In the genomic region with DNA sequence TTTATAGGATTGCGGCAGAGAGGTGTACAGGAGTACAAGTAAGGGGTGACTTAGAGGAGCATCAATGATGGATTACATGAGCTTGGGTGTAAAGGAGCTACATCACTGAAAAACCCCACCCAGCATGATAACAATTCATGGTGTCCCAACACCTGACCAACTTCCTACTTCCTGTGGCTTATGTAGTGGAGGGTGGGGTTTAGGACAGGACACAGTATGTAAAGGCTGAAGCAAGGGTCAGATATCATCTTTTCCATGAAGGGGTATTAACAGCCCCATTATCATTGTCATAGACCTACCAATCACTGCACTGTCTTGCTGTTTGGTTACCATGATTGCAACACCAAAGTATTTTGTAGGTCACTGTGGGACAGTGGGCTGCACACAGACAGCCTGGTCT, we compare ENCODE assay signal across 27 mouse cellular contexts.
"Had no signal": no experiment of that assay in that cellular context is flagged by ENCODE, and none has a peak within 500 bp of the region (broad histone marks: within the 10 kb centered on the region; RNA-seq: fewer than 3 reads in every experiment).

No protein-coding gene starts in this region.

- DNase-seq: cerebellum, adult 18-20 months; cerebellum, adult 2 months; cerebellum, adult 8-10 months; cerebellum, adult 9-10 months; cerebellum, adult 9-11 months; cerebellum, postnatal 10 days; cerebellum, postnatal 14 days; cerebellum, postnatal 25 days; cerebellum, postnatal 36 days; embryo, embryonic 11 days; forebrain, postnatal 0 days; gastrocnemius, adult 2 months; gastrocnemius, postnatal 10 days; gastrocnemius, postnatal 14 days; gastrocnemius, postnatal 25 days; gastrocnemius, postnatal 36 days had no signal

- H3K4me1 ChIP-seq: embryonic facial prominence, embryonic 10.5 days; embryonic facial prominence, embryonic 12.5 days; embryonic facial prominence, embryonic 13.5 days; embryonic facial prominence, embryonic 15.5 days; forebrain, embryonic 10.5 days; forebrain, embryonic 12.5 days; forebrain, embryonic 13.5 days; forebrain, embryonic 15.5 days had no signal

- H3K27me3 ChIP-seq: embryonic facial prominence, embryonic 12.5 days; embryonic facial prominence, embryonic 13.5 days; embryonic facial prominence, embryonic 15.5 days; forebrain, embryonic 12.5 days; forebrain, embryonic 13.5 days; forebrain, embryonic 15.5 days had no signal

- ATAC-seq: forebrain, embryonic 13.5 days; forebrain, embryonic 14.5 days; forebrain, embryonic 15.5 days; forebrain, embryonic 16.5 days; forebrain, postnatal 0 days had no signal

- H3K36me3 ChIP-seq: embryonic facial prominence, embryonic 10.5 days; embryonic facial prominence, embryonic 12.5 days; embryonic facial prominence, embryonic 13.5 days; embryonic facial prominence, embryonic 15.5 days; forebrain, embryonic 10.5 days; forebrain, embryonic 12.5 days; forebrain, embryonic 15.5 days had no signal

- H3K9ac ChIP-seq: embryonic facial prominence, embryonic 12.5 days; embryonic facial prominence, embryonic 13.5 days; embryonic facial prominence, embryonic 15.5 days; forebrain, embryonic 12.5 days; forebrain, embryonic 13.5 days; forebrain, embryonic 15.5 days; forebrain, postnatal 0 days had no signal

- H3K27ac ChIP-seq: embryonic facial prominence, embryonic 10.5 days; embryonic facial prominence, embryonic 12.5 days; embryonic facial prominence, embryonic 13.5 days; embryonic facial prominence, embryonic 15.5 days; forebrain, embryonic 10.5 days; forebrain, embryonic 12.5 days; forebrain, embryonic 13.5 days; forebrain, embryonic 15.5 days; gastrocnemius, adult 2 months had no signal

- H3K4me2 ChIP-seq: embryonic facial prominence, embryonic 12.5 days; embryonic facial prominence, embryonic 13.5 days; embryonic facial prominence, embryonic 15.5 days; forebrain, embryonic 12.5 days; forebrain, embryonic 13.5 days; forebrain, embryonic 15.5 days had no signal

- H3K4me3 ChIP-seq: embryonic facial prominence, embryonic 10.5 days; embryonic facial prominence, embryonic 12.5 days; embryonic facial prominence, embryonic 13.5 days; embryonic facial prominence, embryonic 15.5 days; erythroblast, embryonic 14.5 days; forebrain, embryonic 10.5 days; forebrain, embryonic 12.5 days; forebrain, embryonic 13.5 days; forebrain, embryonic 15.5 days; gastrocnemius, adult 2 months had no signal
